Mouse (Mus musculus) granulocyte monocyte progenitor cell, adult 5-6 weeks (primary cell): ENCODE data around the gene Coa4. TPM values are rescaled to one million over a fixed set of nuclear protein-coding genes. Genes with fewer than 3 reads are reported as not detected.

Experiments
- ATAC-seq: replicated peaks from 2 replicates; pipeline ENCODE4 v1.8.0; 2016; ENCODE audit warnings: mild to moderate bottlenecking, moderate TSS enrichment, inconsistent platforms; ENCODE audit not compliant: poor library complexity, severe bottlenecking
- total RNA-seq, 2 experiments: library from RNA; stranded (forward) in 1 of 2; stranded (reverse) in 1 of 2; fragments of 200-712, 200-1000 nt in 1 of 2; fragments of >200 nt in 1 of 2; fragmentation: Nextera tagmentation in 1 of 2; gene quantifications; 2 replicates each; pipeline ENCODE4 v1.2.3; 2014 to 2017

Coa4 gene
- total RNA-seq, 2 experiments from 2014 or later = 14.1 to 20.0 TPM

- peak; percentile 49 for ATAC-seq
These were observed 33.8 kb upstream of the Coa4 start for GRCm38 (mm10) chr7:100503076-100503475.

- ATAC-seq = no peak
These were observed 32.0 kb upstream of the Coa4 start for GRCm38 (mm10) chr7:100504740-100505487.

GRCm38 (mm10) chr7:100506494-100506893 lies 30.4 kb upstream of the Coa4 start:
- ATAC-seq = no peak

- ATAC-seq = peak; percentile 56
These were observed 28.2 kb upstream of the Coa4 start for GRCm38 (mm10) chr7:100508670-100509069.

- no peak for ATAC-seq
These were observed 25.3 kb upstream of the Coa4 start for GRCm38 (mm10) chr7:100511602-100512001.

GRCm38 (mm10) chr7:100514573-100514972 lies 22.3 kb upstream of the Coa4 start, which contains the start of gene Dnajb13:
Dnajb13 (minus strand) TSS chr7:100514960.
- no peak for ATAC-seq

GRCm38 (mm10) chr7:100520204-100520603 lies 16.7 kb upstream of the Coa4 start:
- no peak for ATAC-seq

GRCm38 (mm10) chr7:100520663-100521285 lies 16.1 kb upstream of the Coa4 start:
- peak; percentile 93 for ATAC-seq

- no peak for ATAC-seq
These were observed 14.6 kb upstream of the Coa4 start for GRCm38 (mm10) chr7:100522222-100522621.

- ATAC-seq = no peak
These were observed 12.2 kb upstream of the Coa4 start for GRCm38 (mm10) chr7:100524669-100525068.

GRCm38 (mm10) chr7:100530766-100531165 lies 6.1 kb upstream of the Coa4 start:
- peak; percentile 53 for ATAC-seq

- no peak for ATAC-seq
These were observed 3.4 kb upstream of the Coa4 start for GRCm38 (mm10) chr7:100533503-100533902.

- 0 out of 2 replicates have a peak, but pooled peaks have one; percentile 21 for ATAC-seq
These were observed 2.7 kb upstream of the Coa4 start for GRCm38 (mm10) chr7:100534216-100534615.

GRCm38 (mm10) chr7:100535831-100536230 lies 1.0 kb upstream of the Coa4 start:
- ATAC-seq = no peak

GRCm38 (mm10) chr7:100537519-100537902 lies 640 bp downstream of the Coa4 start:
- ATAC-seq = no peak

- ATAC-seq = peak; percentile 53
These were observed 2.6 kb downstream of the Coa4 start for GRCm38 (mm10) chr7:100539516-100539915.

GRCm38 (mm10) chr7:100544437-100544836 lies 7.6 kb downstream of the Coa4 start:
- no peak for ATAC-seq

GRCm38 (mm10) chr7:100547631-100548030 lies 10.8 kb downstream of the Coa4 start:
- no peak for ATAC-seq

GRCm38 (mm10) chr7:100549796-100550195 lies 12.9 kb downstream of the Coa4 start:
- ATAC-seq = no peak

GRCm38 (mm10) chr7:100550338-100551007 lies 13.6 kb downstream of the Coa4 start:
- no peak for ATAC-seq

GRCm38 (mm10) chr7:100554939-100555338 lies 18.1 kb downstream of the Coa4 start:
- ATAC-seq = no peak
